Mouse (Mus musculus): Measurements from ENCODE around the gene Tep1. TPM values are rescaled to one million over a fixed set of nuclear protein-coding genes. Genes with fewer than 3 reads are reported as not detected.
A peak's percentile ranks its signal among the peaks of the same experiment; 100 is the strongest.

The Tep1 gene
- total and polyA plus RNA-seq, 2 experiments from 2014 or later = 3.4 to 5.6 TPM

GRCm38 (mm10) chr14:50891621-50892020 is 21.3 kb upstream of the Tep1 start:
- DNase-seq (ENCODE audit: low spot score) (no peak), ATAC-seq (no peak)
- no peak overlapping the region for H3K27ac ChIP-seq
- peaks cover 5% of the 10 kb centered on the region; the same call in 1 of the 2 replicates for H3K4me1 ChIP-seq (ENCODE audit: insufficient read depth, low read length)
- 94% methylated on average over 8 of the region's 8 CpGs for whole genome bisulfite sequencing
- H3K27me3 ChIP-seq (ENCODE audit: insufficient read depth, low read length) = no peaks in the 10 kb centered on the region
- no peaks in the 10 kb centered on the region for H3K9me3 ChIP-seq (ENCODE audit: low read length)
- H3K9ac ChIP-seq (replicated peaks; ENCODE audit: low read length) = no peak overlapping the region
- no peak overlapping the region for H3K4me2 ChIP-seq (ENCODE audit: low read depth, low read length)
- no peaks in the 10 kb centered on the region for H3K36me3 ChIP-seq (ENCODE audit: insufficient read depth, low read length)
- H3K4me3 ChIP-seq (ENCODE audit: low read length) = no peak overlapping the region
- TF ChIP-seq CTCF (IDR thresholded peaks at IDR 0.05; ENCODE audit: low read depth) = no peak

GRCm38 (mm10) chr14:50876236-50876950 is 6.0 kb upstream of the Tep1 start:
- H3K36me3 ChIP-seq (ENCODE audit: insufficient read depth, low read length) = no peaks in the 10 kb centered on the region
- no peak for TF ChIP-seq CTCF (IDR thresholded peaks at IDR 0.05; ENCODE audit: low read depth)
- H3K4me3 ChIP-seq (ENCODE audit: low read length) = no peak overlapping the region
- H3K9ac ChIP-seq (replicated peaks; ENCODE audit: low read length) = no peak overlapping the region
- no peak overlapping the region for H3K4me2 ChIP-seq (ENCODE audit: low read depth, low read length)
- H3K9me3 ChIP-seq (ENCODE audit: low read length) = no peaks in the 10 kb centered on the region
- DNase-seq (ENCODE audit: low spot score) (no peak), ATAC-seq (no peak)
- WGBS = 84% methylated on average over 6 of the region's 6 CpGs
- no peaks in the 10 kb centered on the region for H3K27me3 ChIP-seq (ENCODE audit: insufficient read depth, low read length)
- H3K27ac ChIP-seq = no peak overlapping the region
- H3K4me1 ChIP-seq (ENCODE audit: insufficient read depth, low read length) = no peaks in the 10 kb centered on the region

GRCm38 (mm10) chr14:50875591-50876230 is 5.4 kb upstream of the Tep1 start:
- Histone ChIP-seq H3K27me3 (ENCODE audit: insufficient read depth, low read length) (no peaks in the 10 kb centered on the region), H3K4me2 (ENCODE audit: low read depth, low read length) (no peak overlapping the region), H3K4me1 (ENCODE audit: insufficient read depth, low read length) (no peaks in the 10 kb centered on the region), H3K9ac (replicated peaks; ENCODE audit: low read length) (no peak overlapping the region), H3K4me3 (ENCODE audit: low read length) (no peak overlapping the region), H3K36me3 (ENCODE audit: insufficient read depth, low read length) (no peaks in the 10 kb centered on the region), H3K9me3 (ENCODE audit: low read length) (no peaks in the 10 kb centered on the region), H3K27ac (no peak overlapping the region)
- TF ChIP-seq CTCF (IDR thresholded peaks at IDR 0.05; ENCODE audit: low read depth) = no peak
- WGBS = 77% methylated on average over 6 of the region's 6 CpGs
- ATAC-seq = no peak
- no peak for DNase-seq (ENCODE audit: low spot score)

- no peak overlapping the region for H3K4me2 ChIP-seq (ENCODE audit: low read depth, low read length)
- H3K4me3 ChIP-seq (ENCODE audit: low read length) = no peak overlapping the region
- H3K36me3 ChIP-seq (ENCODE audit: insufficient read depth, low read length) = no peaks in the 10 kb centered on the region
- WGBS = 87% methylated on average over 3 of the region's 3 CpGs
- no peak for DNase-seq (ENCODE audit: low spot score)
- H3K9me3 ChIP-seq (ENCODE audit: low read length) = no peaks in the 10 kb centered on the region
- H3K9ac ChIP-seq (replicated peaks; ENCODE audit: low read length) = no peak overlapping the region
- no peaks in the 10 kb centered on the region for H3K4me1 ChIP-seq (ENCODE audit: insufficient read depth, low read length)
- no peak for TF ChIP-seq CTCF (IDR thresholded peaks at IDR 0.05; ENCODE audit: low read depth)
- no peaks in the 10 kb centered on the region for H3K27me3 ChIP-seq (ENCODE audit: insufficient read depth, low read length)
- H3K27ac ChIP-seq = no peak overlapping the region
- ATAC-seq = no peak
Measured at GRCm38 (mm10) chr14:50875175-50875574, 4.8 kb upstream of the Tep1 start.

- DNase-seq (ENCODE audit: low spot score) = no peak
- Histone ChIP-seq H3K4me1 (ENCODE audit: insufficient read depth, low read length) (no peaks in the 10 kb centered on the region), H3K9me3 (ENCODE audit: low read length) (no peaks in the 10 kb centered on the region), H3K36me3 (ENCODE audit: insufficient read depth, low read length) (no peaks in the 10 kb centered on the region), H3K4me2 (ENCODE audit: low read depth, low read length) (peak overlapping the region; percentile 71), H3K9ac (replicated peaks; ENCODE audit: low read length) (no peak overlapping the region), H3K27ac (no peak overlapping the region), H3K27me3 (ENCODE audit: insufficient read depth, low read length) (no peaks in the 10 kb centered on the region), H3K4me3 (ENCODE audit: low read length) (0 out of 2 replicates have a peak overlapping the region, but pooled peaks have one; percentile 52)
- 94% methylated on average over 2 of the region's 2 CpGs for WGBS
- TF ChIP-seq CTCF (IDR thresholded peaks at IDR 0.05; ENCODE audit: low read depth) = no peak
- no peak for ATAC-seq
Measured at GRCm38 (mm10) chr14:50871284-50871683, 924 bp upstream of the Tep1 start.

GRCm38 (mm10) chr14:50870805-50871143 is 414 bp upstream of the Tep1 start:
- peak overlapping the region; percentile 52 for H3K4me3 ChIP-seq (ENCODE audit: low read length)
- 17% methylated on average over 5 of the region's 5 CpGs for WGBS
- no peaks in the 10 kb centered on the region for H3K4me1 ChIP-seq (ENCODE audit: insufficient read depth, low read length)
- DNase-seq (ENCODE audit: low spot score) (no peak), ATAC-seq (no peak)
- H3K36me3 ChIP-seq (ENCODE audit: insufficient read depth, low read length) = no peaks in the 10 kb centered on the region
- no peak for TF ChIP-seq CTCF (IDR thresholded peaks at IDR 0.05; ENCODE audit: low read depth)
- H3K27me3 ChIP-seq (ENCODE audit: insufficient read depth, low read length) = no peaks in the 10 kb centered on the region
- no peaks in the 10 kb centered on the region for H3K9me3 ChIP-seq (ENCODE audit: low read length)
- peak overlapping the region; percentile 58 for H3K9ac ChIP-seq (replicated peaks; ENCODE audit: low read length)
- peak overlapping the region; percentile 78 for H3K27ac ChIP-seq
- H3K4me2 ChIP-seq (ENCODE audit: low read depth, low read length) = peak overlapping the region; percentile 71

GRCm38 (mm10) chr14:50868656-50869055 is 1.7 kb downstream of the Tep1 start:
- 92% methylated on average over 5 of the region's 5 CpGs for WGBS
- Histone ChIP-seq H3K4me2 (ENCODE audit: low read depth, low read length) (no peak overlapping the region), H3K27me3 (ENCODE audit: insufficient read depth, low read length) (no peaks in the 10 kb centered on the region), H3K4me1 (ENCODE audit: insufficient read depth, low read length) (no peaks in the 10 kb centered on the region), H3K4me3 (ENCODE audit: low read length) (no peak overlapping the region), H3K9me3 (ENCODE audit: low read length) (no peaks in the 10 kb centered on the region), H3K9ac (replicated peaks; ENCODE audit: low read length) (no peak overlapping the region), H3K27ac (no peak overlapping the region), H3K36me3 (ENCODE audit: insufficient read depth, low read length) (no peaks in the 10 kb centered on the region)
- TF ChIP-seq CTCF (IDR thresholded peaks at IDR 0.05; ENCODE audit: low read depth) = no peak
- no peak for DNase-seq (ENCODE audit: low spot score)
- ATAC-seq = no peak
